Mouse (Mus musculus): Measurements from ENCODE around the gene Fos. TPM values are rescaled to one million over a fixed set of nuclear protein-coding genes. Genes with fewer than 3 reads are reported as not detected.

The Fos gene
- polyA plus RNA-seq, 2 experiments = 0.61 to 0.79 TPM

DNA sequence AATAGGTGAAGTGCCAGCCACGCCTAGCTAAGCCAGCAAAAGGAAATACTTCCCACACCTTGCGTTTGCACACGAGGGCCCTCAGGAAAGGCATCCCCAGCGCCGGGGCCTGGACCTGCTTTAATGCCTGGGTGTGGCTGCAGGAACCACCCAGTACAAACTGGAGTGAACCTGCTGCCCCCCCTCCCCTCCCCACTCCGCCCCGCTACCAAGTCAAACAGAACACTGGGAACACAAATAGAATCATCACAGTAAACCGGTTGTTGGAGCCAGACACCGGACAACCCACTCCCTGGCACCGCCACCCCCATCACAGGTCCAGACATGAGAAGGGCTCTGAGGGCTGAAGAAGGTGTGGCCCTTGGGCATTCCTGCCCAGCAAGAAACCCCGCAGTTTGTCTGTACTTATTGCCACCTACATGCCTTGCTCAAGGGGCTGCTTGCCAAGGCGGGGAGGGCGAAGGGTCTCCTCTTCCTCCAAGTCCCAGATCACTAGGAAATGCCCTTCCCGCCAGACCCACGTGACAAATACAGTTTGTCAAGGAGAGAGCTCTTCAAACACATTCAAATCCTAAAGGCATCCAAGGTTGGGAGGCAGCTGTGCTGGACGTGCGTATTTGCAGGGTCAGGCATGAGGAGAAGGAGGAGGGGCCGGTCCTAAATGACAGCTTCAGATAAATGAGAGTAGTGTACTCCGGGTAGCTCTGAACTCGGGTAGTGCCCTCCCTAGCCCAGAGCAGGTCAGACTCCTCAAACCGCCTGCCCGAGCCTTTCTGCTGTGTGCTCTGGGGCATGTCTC lies 21.8 kb upstream of the Fos start:
- no peaks in the 10 kb centered on the region for H3K36me3 ChIP-seq (replicated peaks; ENCODE audit: control insufficient read depth, insufficient read depth, low read depth)
- H3K4me2 ChIP-seq (ENCODE audit: low read depth) = no peak overlapping the region
- H3K27ac ChIP-seq = no peak overlapping the region
- peaks cover 4 to 17% of the 10 kb centered on the region in 2 experiments for H3K4me1 ChIP-seq (replicated peaks; ENCODE audit: control insufficient read depth in 2 of 2, insufficient read depth in 2 of 2, low read length in 1 of 2)
- ATAC-seq (ENCODE audit: insufficient read depth) = no peak
- H3K9ac ChIP-seq (replicated peaks) = no peak overlapping the region
- no peak overlapping the region for H3K4me3 ChIP-seq (ENCODE audit: insufficient read depth in 1 of 2, low read depth in 2 of 2, low read length in 2 of 2)
- H3K27me3 ChIP-seq (ENCODE audit: control insufficient read depth, insufficient read depth, low read length) = no peaks in the 10 kb centered on the region; the same call in 1 of the 2 replicates
- TF ChIP-seq CTCF (IDR thresholded peaks at IDR 0.05; ENCODE audit: low read depth) = no peak
- TF ChIP-seq EP300 (IDR thresholded peaks at IDR 0.05; ENCODE audit: low read depth) = no peak
- H3K9me3 ChIP-seq (ENCODE audit: control insufficient read depth, low read length) = no peaks in the 10 kb centered on the region
- DNase-seq (ENCODE audit: low read depth in 3 of 3, low spot score in 3 of 3) = no peak
- 36% methylated on average over 22 of the region's 22 CpGs for WGBS (ENCODE audit: insufficient replicate concordance)

GRCm38 (mm10) chr12:85455065-85456058 lies 18.3 kb upstream of the Fos start:
- Histone ChIP-seq H3K9ac (replicated peaks) (peak overlapping the region; percentile 61), H3K36me3 (replicated peaks; ENCODE audit: control insufficient read depth, insufficient read depth, low read depth) (no peaks in the 10 kb centered on the region), H3K27me3 (ENCODE audit: control insufficient read depth, insufficient read depth, low read length) (no peaks in the 10 kb centered on the region; the same call in 1 of the 2 replicates), H3K4me2 (ENCODE audit: low read depth) (peak overlapping the region; percentile 82), H3K27ac (no peak overlapping the region; the same call in 1 of the 2 replicates), H3K4me3 (ENCODE audit: insufficient read depth in 1 of 2, low read depth in 2 of 2, low read length in 2 of 2) (peak overlapping the region; percentile 51 to 78), H3K9me3 (ENCODE audit: control insufficient read depth, low read length) (no peaks in the 10 kb centered on the region), H3K4me1 (replicated peaks; ENCODE audit: control insufficient read depth in 2 of 2, insufficient read depth in 2 of 2, low read length in 1 of 2) (peaks cover 4 to 17% of the 10 kb centered on the region in 2 experiments)
- WGBS (ENCODE audit: insufficient replicate concordance) = 2% methylated on average over 43 of the region's 44 CpGs
- peak; percentile 91 to 98 (median 92) for DNase-seq (ENCODE audit: low read depth in 3 of 3, low spot score in 3 of 3)
- no peak for TF ChIP-seq CTCF (IDR thresholded peaks at IDR 0.05; ENCODE audit: low read depth)
- no peak for TF ChIP-seq EP300 (IDR thresholded peaks at IDR 0.05; ENCODE audit: low read depth)
- peak; percentile 95 for ATAC-seq (ENCODE audit: insufficient read depth)

- Histone ChIP-seq H3K36me3 (replicated peaks; ENCODE audit: control insufficient read depth, insufficient read depth, low read depth) (no peaks in the 10 kb centered on the region), H3K9ac (replicated peaks) (no peak overlapping the region), H3K9me3 (ENCODE audit: control insufficient read depth, low read length) (no peaks in the 10 kb centered on the region), H3K4me1 (replicated peaks; ENCODE audit: control insufficient read depth in 2 of 2, insufficient read depth in 2 of 2, low read length in 1 of 2) (peaks cover 4 to 17% of the 10 kb centered on the region in 2 experiments), H3K27ac (no peak overlapping the region), H3K4me3 (ENCODE audit: insufficient read depth in 1 of 2, low read depth in 2 of 2, low read length in 2 of 2) (no peak overlapping the region), H3K4me2 (ENCODE audit: low read depth) (peak overlapping the region; percentile 82), H3K27me3 (ENCODE audit: control insufficient read depth, insufficient read depth, low read length) (no peaks in the 10 kb centered on the region; the same call in 1 of the 2 replicates)
- ATAC-seq (ENCODE audit: insufficient read depth) (no peak), DNase-seq (ENCODE audit: low read depth in 3 of 3, low spot score in 3 of 3) (no peak)
- TF ChIP-seq CTCF (IDR thresholded peaks at IDR 0.05; ENCODE audit: low read depth) (no peak), EP300 (IDR thresholded peaks at IDR 0.05; ENCODE audit: low read depth) (no peak)
- WGBS (ENCODE audit: insufficient replicate concordance) = 42% methylated on average over 4 of the region's 4 CpGs
Observed at GRCm38 (mm10) chr12:85456276-85456675, 17.4 kb upstream of the Fos start.

GRCm38 (mm10) chr12:85456966-85457505 lies 16.7 kb upstream of the Fos start:
- no peak overlapping the region for H3K27ac ChIP-seq
- H3K4me2 ChIP-seq (ENCODE audit: low read depth) = no peak overlapping the region
- DNase-seq (ENCODE audit: low read depth in 3 of 3, low spot score in 3 of 3) (no peak), ATAC-seq (ENCODE audit: insufficient read depth) (no peak)
- no peaks in the 10 kb centered on the region; the same call in 1 of the 2 replicates for H3K27me3 ChIP-seq (ENCODE audit: control insufficient read depth, insufficient read depth, low read length)
- H3K4me1 ChIP-seq (replicated peaks; ENCODE audit: control insufficient read depth in 2 of 2, insufficient read depth in 2 of 2, low read length in 1 of 2) = peaks cover 4 to 16% of the 10 kb centered on the region in 2 experiments
- no peak overlapping the region for H3K4me3 ChIP-seq (ENCODE audit: insufficient read depth in 1 of 2, low read depth in 2 of 2, low read length in 2 of 2)
- no peaks in the 10 kb centered on the region for H3K9me3 ChIP-seq (ENCODE audit: control insufficient read depth, low read length)
- TF ChIP-seq CTCF (IDR thresholded peaks at IDR 0.05; ENCODE audit: low read depth) (no peak), EP300 (IDR thresholded peaks at IDR 0.05; ENCODE audit: low read depth) (no peak)
- H3K36me3 ChIP-seq (replicated peaks; ENCODE audit: control insufficient read depth, insufficient read depth, low read depth) = no peaks in the 10 kb centered on the region
- H3K9ac ChIP-seq (replicated peaks) = no peak overlapping the region
- WGBS (ENCODE audit: insufficient replicate concordance) = 38% methylated on average over 13 of the region's 13 CpGs

All from liver, embryonic 14.5 days (tissue).